Mouse (Mus musculus) layer of hippocampus, postnatal 10 days (tissue): Measurements from ENCODE around the gene Pitpnm1. TPM values are rescaled to one million over a fixed set of nuclear protein-coding genes. Genes with fewer than 3 reads are reported as not detected.
"Not testable (repeated sequence)": the region's sequence is repeated elsewhere in the genome, so short reads cannot be mapped to it uniquely, and the experiment has no call there.

ENCODE experiments used
- DNase-seq, 2 experiments: peaks; one replicate each; pipeline ENCODE4 v3.0.0; 2021; ENCODE audit warnings: low spot score in 2 of 2
- total RNA-seq, 2 experiments: library from RNA; stranded (reverse); gene quantifications; 2 replicates each; pipeline ENCODE4 v1.2.3; 2021

The Pitpnm1 gene
- total RNA-seq, 2 experiments from 2014 or later = 178 to 201 TPM

DNA sequence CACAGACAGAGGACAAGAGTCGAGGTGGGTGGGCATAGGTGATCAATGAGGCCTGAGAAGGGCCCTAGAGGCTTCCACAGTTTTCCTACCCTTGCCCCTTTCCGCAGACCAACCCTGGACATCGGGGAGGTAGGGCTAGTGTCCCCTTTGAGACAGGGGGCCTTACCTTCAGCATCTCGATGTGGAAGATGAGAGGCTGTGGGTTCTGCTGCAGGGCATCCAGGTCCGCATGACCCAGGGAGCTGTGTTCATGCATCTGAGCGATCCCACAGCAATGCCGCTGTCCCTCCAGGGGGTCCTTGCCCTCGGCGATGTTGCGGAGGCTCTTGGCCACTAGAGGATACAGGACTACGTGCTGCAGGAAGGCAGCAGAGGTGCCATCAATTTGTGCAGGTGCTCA, 16.0 kb downstream of the Pitpnm1 start:
- no peak for DNase-seq

DNA sequence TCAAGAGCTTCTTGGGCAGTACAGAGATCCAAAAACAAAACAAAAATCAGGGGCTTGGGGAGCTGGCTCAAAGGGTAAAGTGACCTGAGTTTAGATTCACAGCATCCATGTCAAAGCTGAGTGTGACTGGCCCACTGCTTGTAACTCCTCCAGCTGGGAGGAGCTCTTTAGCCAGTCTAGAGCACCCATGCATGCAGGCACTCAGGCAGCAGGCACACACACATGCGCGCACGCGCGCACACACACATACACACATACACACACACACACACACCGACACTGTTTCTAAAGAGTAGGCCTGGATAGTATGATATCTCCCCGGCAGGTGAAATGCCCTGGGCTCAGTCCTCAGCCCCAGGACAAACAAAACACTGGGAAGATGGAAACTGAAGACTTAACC, 17.2 kb downstream of the Pitpnm1 start:
- DNase-seq = no peak

DNA sequence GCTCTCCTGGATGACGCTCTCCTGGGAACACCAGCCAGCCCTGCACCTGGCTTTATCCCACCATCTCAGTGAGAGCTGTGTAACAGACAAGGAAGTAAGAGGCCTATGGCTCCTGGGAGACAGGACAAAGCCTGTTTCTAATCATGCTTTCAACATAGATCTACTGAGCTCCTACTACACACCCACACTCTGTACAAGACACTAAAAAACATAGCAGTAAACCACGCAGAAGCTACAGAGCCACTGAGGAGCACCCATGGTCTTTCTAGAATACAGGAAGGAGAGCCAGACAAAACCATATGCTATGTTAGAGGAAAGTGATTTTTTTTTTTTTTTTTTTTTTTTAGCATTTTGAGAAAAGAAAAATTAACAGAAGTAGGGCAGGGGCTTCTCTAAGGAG, 18.6 kb downstream of the Pitpnm1 start:
- DNase-seq = no peak

DNA sequence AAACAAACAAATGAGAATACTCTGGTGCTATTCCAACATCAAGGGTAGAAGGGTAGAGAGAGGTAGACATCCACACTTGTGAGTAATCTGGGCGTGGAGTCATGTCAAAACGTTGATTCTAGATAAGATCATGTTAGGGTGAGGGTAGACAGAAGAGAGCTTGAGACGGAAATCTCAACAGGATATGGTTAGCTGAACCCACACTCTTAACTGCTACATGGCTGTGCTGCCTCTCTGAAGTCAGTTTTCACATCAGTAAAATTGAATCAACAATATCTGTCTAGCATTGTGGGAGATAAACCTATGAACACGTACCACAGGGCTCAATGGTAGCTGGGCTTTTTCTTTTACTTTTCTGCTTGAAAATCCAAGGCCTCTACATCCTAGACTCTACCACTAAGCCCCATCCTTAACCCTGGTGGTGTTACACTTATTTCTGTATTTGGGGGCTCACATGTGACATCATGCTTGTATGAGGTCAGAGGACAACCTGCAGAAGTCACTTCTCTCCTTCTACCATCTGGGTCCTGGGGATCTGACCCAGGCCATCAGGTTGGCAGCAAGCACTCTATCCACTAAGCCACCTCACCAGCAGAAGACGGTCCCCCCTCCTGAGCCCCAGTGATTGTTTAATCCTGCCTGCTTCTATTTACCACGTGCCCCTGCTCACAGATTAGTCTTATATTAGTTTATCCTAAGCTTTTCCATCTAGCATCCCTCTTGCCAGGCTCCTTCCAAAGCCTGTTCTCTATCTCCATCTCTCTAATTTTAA, 20.1 kb downstream of the Pitpnm1 start:
- no peak for DNase-seq

DNA sequence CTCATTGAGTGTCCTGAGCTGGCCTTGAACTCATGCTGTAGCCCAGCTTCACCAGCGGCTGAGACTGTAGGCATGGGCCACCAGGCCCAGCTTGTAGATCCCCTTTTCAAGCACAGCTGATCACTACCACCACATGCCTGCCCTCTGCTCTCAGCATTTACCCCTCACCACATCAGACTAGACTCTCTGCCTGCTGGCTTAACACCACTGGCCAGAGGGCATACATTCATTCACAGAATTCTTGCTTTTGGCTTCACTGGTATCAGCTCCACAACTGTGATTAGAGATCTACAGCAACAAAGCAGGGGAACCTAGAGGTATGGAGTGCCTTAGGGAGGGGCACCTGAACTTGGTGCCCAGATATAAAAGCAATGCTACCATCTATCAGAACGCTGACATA, 20.7 kb downstream of the Pitpnm1 start:
- DNase-seq = no peak

DNA sequence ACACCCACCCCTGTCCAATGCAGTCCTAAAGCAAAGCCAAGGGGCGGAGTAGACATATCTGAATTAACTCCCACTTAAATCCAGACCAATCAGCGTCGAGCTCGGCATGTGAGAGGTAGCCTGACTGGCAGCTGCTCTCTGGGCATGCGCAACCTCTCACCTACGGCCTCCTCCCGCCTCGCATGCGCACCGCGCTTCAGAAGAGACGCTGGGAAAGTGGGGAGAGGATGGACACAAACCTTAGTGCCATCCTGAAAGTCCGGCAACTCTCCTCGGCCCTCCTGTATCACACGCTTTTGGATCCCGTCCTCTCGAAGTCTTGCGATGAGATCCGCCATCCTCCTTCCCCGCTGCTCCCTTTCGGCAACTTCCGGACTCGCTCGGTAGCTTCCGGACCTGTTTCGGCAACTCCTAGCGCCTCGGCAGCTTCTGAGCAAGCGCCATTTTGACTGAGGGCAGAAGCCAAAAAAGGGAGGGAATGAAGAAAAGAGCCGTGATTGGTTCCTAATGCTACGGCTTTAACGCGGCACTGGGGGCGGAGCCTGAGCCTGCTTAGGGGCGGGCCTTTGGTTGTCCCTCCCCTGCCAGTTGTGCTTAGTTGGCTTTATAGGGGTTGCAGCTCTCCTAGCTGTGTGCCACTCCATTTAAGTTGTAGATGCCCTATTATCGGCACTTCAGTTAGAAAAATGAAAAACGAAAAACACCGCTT, 21.5 kb downstream of the Pitpnm1 start:
- DNase-seq = peak; percentile 99

DNA sequence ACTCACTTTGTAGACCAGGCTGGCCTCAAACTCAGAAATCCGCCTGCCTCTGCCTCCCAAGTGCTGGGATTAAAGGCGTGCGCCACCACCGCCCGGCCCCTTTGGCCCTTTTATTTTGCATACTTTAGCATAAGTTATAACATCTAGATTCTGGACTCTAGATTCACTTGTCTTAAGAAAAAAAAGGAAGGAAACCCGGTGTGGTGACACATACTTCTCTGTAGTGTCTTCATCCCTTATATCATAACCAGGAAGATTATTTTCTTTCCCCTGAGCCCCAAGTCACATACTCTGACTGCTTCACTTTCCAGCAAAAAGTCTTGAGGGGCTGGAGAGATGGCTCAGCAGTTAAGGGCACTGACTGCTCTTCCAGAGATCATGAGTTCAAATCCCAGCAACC, 22.1 kb downstream of the Pitpnm1 start:
- DNase-seq = not testable (repeated sequence)

DNA sequence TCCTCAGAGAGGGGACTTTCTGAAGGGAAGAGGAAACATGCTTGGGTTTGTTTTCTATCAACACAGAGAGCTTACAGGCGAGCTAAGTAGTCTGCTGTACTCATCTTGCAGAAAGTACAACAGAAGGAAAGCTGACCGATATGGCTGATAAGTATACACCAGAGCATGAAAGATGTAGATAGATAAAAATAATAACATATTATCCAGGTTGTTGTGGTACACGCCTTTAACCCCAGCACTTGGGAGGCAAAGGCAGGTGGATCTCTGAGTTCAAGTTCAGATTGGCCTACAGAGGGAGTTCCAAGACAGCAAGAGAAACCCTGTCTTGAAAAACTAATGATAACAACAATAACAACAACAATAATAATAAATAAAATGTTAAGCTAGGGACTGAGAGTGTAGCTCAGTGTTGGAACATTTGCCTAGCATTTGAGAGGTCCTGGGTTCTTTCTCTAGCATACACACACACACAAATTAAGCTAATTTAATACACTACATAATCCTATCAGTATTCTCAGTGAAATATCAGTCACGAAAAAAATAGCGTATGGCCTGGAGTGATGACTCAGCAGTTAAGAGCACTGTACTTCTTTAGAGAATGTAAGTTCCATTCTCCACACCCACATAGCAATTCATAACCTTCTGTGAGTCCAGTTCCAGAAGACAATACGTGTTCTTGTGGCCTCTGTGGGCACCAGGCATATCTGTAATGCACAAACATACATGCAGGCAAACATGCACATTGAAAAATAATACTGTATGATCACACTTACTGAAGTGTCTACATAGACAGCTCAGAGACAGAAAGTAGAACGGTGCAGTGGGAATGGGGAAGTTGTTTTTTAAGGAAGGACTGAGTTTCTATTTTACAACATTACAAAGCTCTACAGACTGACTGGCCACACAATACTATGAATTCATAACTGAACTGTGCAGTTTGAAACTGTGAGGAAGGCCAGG, 22.9 kb downstream of the Pitpnm1 start:
- DNase-seq = no peak

DNA sequence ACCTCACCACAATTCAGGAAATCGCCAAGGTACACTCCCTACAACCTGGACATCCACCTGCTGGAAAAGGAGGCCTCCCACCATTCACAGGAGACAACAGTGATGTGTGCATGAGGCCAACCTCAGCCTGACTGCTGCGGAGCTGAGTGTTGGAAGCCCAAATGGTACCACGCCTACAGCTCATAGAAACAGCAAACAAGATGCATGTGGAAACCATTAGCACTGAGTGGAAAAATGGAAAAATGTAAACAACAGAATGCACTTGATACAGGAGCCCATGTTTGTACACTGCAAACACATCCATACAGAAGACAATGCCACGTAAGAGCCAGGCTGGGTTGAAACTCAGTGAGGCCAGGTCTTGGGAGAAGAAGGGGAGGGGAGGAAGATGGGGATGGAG, 24.6 kb downstream of the Pitpnm1 start:
- no peak for DNase-seq

DNA sequence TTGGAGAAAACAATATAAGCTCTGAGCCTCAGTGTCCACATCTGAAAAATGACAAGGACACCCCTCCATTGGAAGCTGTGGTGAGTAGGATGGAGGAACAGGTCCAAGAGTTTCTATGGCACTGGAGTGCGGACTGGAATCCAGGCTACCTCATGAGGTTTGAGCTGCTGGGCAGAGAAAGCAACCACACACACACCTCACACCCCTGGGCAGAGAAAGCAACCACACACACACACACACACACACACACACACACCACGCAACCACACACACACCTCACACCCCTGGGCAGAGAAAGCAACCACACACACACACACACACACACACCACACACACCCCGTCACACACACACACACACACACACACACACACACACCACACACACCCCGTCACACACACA, 25.5 kb downstream of the Pitpnm1 start:
- peak; percentile 35 to 48 for DNase-seq

DNA sequence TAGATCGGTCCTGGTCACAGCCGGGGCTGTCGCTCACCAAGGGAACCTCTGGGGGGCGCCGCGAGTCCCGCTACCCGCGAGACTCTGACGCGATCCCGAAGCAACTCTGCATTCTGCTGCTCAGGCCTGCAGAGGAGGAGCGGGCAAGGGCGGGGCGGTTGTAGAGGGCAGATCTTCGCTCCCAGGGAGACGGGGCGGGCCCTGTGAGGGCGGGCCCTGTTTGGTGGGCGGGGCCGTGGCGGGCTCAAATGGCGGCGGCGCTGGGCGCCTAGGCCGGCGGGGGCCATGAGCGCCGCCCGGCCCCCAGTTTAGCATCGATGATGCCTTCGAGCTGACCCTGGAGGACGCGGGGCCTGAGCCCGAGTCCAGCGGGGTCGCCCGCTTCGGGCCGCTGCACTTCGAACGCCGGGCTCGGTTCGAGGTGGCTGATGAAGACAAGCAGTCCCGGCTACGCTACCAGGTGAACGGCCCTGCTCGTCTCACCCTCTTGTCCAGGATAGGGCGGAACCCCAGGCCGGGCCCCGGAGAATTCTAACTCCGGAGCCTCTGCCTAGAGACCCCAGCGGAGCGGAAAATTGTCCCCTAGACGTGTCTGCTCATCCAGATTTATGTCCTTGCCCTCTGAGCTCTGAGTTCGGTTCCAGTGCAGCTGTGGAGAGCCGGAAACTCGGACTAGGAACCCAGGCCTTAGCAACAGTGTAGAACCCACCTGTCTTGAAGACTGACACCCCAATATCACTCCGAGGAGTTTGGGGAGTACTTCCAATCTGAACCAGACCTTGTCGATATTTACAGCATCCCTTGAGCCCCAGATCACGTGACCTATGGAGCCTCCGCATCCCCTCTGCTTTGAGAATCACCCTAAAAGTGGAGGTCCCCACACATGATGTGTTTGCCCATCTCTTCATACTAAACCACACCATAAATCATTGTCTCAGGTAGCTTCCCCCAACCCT, 26.2 kb downstream of the Pitpnm1 start, which contains the start of gene Aip:
Gene Aip, minus strand, starts transcription at position 118 of the 956 bp plus-strand sequence.
- peak; percentile 97 to 98 for DNase-seq

DNA sequence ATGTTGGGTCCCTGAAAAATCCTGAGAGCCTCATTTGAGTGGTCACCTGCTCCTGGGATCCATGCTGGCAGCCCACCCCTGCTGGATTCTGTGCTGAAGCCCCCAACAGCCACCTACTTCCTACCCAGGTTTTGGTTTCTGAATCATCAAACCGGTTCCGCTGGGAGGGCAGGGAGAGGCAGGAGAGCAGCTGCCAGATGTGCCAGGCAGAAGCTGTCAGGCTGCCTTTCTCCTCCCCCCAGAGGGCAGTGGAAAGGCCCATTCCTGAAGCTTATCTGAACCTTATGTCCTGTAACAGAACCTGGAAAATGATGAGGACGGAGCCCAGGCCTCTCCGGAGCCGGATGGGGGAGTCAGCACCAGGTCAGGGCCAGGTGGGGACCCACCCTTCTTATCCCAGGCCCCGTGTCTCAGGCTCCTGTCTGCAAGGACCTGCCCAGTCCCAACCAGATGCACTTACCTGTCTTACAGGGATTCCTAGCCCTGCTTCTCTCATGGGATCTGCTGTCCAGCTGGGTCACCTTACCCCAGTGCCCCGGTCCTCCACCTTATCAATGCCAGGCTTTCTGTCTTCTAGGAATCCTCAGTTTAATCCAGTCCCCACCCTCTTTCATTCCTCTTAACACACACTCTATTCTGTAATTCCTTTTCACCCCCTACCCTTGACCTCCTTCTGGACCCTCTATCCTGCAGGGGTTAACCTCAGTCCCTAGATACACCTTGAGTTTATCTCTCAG, 27.1 kb downstream of the Pitpnm1 start:
- DNase-seq = no peak

DNA sequence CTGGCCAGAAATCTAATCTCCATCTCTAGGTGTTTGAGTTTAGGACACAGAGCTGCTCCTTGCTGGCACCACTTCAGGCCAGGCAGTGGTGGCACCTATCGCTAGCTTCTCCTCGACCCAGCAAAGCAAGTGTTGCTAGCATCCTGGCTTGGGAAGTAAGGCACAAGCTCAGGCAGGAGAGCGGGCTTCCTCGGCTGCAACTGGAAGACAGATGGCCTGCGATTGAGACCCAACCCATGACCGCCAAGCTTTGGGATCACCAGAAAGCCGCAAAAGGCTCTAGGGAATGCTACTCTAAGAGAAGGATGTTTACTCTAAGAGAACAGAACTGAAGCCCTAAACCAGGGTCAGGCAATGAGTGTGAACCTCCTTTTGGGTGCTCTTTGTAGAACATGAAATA, 29.7 kb downstream of the Pitpnm1 start:
- no peak for DNase-seq

DNA sequence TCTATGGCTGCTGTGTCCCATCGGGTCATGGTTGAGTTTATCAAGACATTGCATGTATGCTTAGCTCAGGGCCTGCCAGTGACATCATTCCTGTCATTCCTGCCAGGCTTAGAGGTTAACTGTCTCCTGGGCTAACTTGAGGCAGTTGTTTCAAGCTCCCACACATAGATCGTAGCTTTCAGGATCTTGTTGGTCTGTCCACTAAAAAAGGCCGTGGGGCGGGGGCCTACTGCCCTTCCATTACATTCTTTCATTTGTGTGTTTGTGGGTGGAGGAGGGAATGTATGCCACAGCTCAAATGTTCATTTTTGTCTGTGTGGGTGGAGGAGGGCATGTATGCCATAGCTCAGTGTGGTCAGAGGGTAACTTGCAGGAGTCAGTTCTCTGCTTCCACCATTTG, 30.3 kb downstream of the Pitpnm1 start:
- no peak for DNase-seq

DNA sequence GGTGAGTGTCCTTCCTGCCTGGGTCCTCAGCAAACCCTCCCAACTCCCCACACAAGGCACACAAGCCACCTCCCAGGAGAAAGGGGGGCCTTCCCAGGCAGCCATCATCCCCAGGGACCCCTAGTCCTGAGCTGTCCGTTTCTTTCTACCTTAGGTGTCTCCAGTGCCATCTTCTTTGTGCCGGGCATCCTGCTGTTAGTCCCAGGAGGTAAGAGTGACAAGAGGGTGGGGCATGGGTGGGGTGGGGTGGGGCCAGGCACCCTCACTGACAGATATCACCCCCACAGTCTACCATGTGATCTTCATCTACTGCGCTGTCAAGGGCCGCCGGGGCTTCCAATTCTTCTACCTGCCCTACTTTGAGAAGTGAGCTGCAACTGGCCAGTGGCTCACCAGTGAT, 31.3 kb downstream of the Pitpnm1 start:
- no peak for DNase-seq

DNA sequence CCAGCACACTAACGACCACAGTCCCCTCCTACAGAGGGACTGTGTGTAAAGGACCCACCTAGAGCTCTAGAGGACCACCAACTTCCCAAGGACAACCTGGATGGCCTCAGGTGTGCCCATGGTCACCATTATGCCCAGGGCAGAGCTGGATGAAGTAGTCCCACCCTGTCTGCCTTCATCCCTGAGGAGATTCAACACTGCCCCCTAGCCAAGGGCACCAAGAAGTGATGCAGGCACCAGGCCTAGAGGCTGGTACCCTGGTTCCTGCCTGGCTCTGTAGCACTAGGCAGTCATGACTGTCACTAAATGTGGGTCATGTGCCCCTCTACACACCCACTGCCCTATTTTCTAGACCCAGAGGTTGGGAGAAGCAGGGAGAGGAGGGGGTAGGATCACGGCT, 32.0 kb downstream of the Pitpnm1 start:
- DNase-seq = no peak

DNA sequence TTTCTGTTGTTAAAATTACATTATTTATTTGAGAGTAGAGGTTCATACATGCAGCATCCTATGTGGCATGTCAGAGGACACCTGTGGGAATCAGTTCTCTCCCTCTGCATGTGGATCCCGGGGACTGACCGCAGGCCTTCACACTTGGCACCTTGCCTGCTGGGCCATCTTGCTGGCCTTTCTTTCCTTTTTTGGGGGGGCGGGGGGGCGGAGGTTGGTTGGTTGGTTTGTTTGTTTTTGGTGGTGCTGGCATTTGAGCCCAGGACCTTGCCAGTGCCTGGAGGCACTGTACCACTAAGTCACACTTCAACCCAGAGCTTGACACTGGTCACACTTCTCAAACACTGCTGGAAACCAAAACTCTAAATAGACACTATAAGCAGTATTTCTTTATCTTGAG, 34.6 kb downstream of the Pitpnm1 start:
- DNase-seq = no peak

DNA sequence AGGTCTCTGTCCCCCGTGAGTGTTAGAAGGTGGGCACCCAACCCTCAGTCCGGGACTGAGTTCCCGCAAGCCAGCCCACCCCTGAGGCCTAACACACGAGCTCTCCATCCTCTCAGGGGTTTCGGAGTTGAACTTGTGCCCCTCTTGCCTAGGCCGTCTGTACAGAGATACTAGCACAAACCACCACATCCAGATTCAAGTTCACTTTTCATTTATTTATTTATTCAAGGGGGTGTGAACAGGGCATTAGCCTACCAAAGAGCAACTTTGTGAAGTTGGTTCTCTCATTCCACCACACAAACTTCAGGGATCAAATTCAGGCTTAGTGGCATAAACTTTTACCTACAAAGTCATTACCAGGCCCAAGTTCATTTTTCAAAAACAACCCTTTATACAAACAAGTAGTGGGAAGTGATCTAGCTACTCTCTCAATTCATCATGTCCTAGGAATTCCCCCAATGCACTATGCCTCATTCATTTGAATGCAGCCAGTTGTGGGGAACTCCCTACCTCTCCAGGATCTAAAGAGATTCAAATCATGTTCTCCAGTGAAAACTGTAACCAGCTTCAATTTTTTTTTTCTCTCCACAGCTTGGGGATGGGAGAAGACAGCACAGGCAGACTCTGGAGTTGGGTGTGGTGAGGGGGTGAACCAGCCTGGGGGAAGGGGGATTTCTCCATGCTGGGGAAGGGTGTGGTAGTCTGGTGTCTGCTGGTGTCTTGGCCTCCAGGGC, 35.6 kb downstream of the Pitpnm1 start:
- not testable (repeated sequence) for DNase-seq

DNA sequence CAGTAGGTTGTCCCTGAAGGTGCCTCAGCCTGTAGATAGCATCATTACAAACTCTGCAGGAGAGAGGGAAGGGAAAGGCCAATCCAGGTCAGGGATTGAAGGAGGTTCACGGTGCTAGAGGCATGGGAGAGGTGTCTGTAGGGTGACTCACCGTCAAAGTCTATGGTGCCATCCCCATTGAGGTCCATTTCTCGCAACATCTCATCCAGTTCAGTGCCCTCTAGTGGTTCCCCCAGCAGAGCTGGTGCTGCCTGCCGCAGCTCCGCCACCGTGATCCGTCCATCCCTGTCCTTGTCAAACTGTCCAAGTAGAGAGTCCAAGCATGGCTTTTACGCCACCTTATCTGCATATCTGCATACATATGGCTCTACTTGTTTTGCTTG, 36.2 kb downstream of the Pitpnm1 start:
- DNase-seq = not testable (repeated sequence)
